Mouse (Mus musculus): ENCODE measurements around the gene Hoxb7. TPM values are rescaled to one million over a fixed set of nuclear protein-coding genes. Genes with fewer than 3 reads are reported as not detected.
A peak's percentile ranks its signal among the peaks of the same experiment; 100 is the strongest.

Gene Hoxb7
- polyA plus RNA-seq, 1 experiment from 2014 or later = not detected

DNA sequence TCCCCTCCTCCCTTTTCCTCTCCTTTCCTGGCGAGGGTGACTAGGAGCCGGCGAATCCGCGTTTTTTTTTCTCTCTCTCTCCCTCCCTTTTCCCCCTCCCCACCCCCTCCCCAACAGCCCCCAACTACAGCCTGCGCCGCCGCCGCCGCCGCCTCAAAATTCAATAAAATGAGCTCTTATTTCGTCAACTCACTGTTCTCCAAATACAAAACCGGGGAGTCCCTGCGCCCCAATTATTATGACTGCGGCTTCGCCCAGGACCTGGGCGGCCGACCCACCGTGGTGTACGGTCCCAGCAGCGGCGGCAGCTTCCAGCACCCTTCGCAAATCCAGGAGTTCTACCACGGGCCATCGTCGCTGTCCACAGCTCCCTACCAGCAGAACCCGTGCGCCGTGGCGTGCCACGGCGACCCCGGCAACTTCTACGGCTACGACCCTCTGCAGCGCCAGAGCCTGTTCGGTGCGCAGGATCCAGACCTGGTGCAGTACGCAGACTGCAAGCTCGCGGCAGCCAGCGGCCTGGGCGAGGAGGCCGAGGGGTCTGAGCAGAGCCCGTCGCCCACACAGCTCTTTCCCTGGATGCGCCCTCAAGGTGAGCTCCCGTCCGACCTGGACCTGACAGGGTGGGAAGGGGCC, 3.5 kb upstream of the Hoxb7 start:
- H3K4me1 ChIP-seq (ENCODE audit: control insufficient read depth, insufficient read depth, low read length) = peaks cover 4% of the 10 kb centered on the region; the same call in 1 of the 2 replicates
- no peaks in the 10 kb centered on the region for H3K9me3 ChIP-seq (replicated peaks; ENCODE audit: control insufficient read depth, low read length, poor library complexity, severe bottlenecking)
- no peaks in the 10 kb centered on the region for H3K36me3 ChIP-seq (ENCODE audit: control insufficient read depth, insufficient read depth, low read length)
- H3K27me3 ChIP-seq (ENCODE audit: control insufficient read depth, insufficient read depth, low read depth, low read length) = peaks cover 75% of the 10 kb centered on the region
- no peak overlapping the region for H3K27ac ChIP-seq (ENCODE audit: low read length)
- ATAC-seq = no peak
- no peak overlapping the region for H3K4me2 ChIP-seq (ENCODE audit: low read length)
- under 1% methylated on average over 49 of the region's 49 CpGs for WGBS
- no peak overlapping the region for H3K4me3 ChIP-seq (ENCODE audit: low read depth, low read length)
- no peak overlapping the region for H3K9ac ChIP-seq (ENCODE audit: low read depth, low read length)

GRCm38 (mm10) chr11:96284041-96284749, 2.2 kb upstream of the Hoxb7 start:
- peaks cover 75% of the 10 kb centered on the region for H3K27me3 ChIP-seq (ENCODE audit: control insufficient read depth, insufficient read depth, low read depth, low read length)
- peaks cover 4% of the 10 kb centered on the region; the same call in 1 of the 2 replicates for H3K4me1 ChIP-seq (ENCODE audit: control insufficient read depth, insufficient read depth, low read length)
- 0% methylated on average over 48 of the region's 49 CpGs for WGBS
- H3K9me3 ChIP-seq (replicated peaks; ENCODE audit: control insufficient read depth, low read length, poor library complexity, severe bottlenecking) = no peaks in the 10 kb centered on the region
- no peaks in the 10 kb centered on the region for H3K36me3 ChIP-seq (ENCODE audit: control insufficient read depth, insufficient read depth, low read length)
- no peak overlapping the region for H3K9ac ChIP-seq (ENCODE audit: low read depth, low read length)
- peak overlapping the region; percentile 14; the same call in 1 of the 2 replicates for H3K4me3 ChIP-seq (ENCODE audit: low read depth, low read length)
- no peak overlapping the region for H3K27ac ChIP-seq (ENCODE audit: low read length)
- ATAC-seq = no peak
- peak overlapping the region; percentile 23 for H3K4me2 ChIP-seq (ENCODE audit: low read length)

DNA sequence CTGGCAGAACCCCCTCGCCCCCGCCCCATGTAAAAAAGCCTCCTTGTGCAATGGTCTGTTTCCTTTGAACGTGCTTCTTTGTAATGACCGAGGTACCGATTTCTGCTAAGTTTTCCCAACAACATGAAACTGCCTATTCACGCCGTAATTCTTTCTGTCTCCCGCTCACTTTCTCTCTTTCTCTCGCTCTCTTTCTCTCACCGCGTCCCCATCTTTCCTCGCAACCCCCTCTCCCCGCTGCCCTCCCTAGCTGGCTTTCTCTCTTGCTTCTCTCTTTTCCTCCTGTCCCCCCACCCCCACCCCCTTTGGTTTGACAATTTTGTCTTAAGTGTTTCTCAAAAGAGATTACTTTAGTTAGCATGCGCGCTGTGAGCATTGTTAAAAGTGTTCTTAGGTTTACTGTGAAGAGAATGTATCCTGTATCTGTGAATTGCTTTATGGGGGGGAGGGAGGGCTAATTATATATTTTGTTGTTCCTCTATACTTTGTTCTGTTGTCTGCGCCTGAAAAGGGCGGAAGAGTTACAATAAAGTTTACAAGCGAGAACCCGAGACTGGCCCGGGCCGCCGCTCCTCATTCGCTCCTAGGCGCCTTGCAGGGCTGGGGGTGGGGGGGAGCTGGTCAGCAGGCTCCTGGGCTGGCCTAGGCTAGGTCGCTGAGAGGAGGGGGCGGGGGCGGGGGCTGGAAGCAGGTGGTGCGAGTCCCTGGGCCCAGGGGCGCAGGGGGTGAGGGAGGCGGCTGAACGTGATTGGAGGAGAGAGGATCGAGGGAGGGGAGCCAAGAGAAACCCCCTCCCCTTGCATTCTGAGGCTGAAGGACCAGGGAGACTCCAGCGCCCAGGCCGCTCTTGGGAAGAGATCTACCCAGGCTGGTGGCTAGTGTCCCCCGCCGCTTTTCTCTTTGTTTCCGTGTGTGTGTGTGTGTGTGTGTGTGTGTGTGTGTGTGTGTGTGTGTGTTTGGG, 1.4 kb upstream of the Hoxb7 start:
- 2% methylated on average over 34 of the region's 37 CpGs for WGBS
- ATAC-seq = no peak
- no peaks in the 10 kb centered on the region for H3K36me3 ChIP-seq (ENCODE audit: control insufficient read depth, insufficient read depth, low read length)
- H3K27me3 ChIP-seq (ENCODE audit: control insufficient read depth, insufficient read depth, low read depth, low read length) = peaks cover 72% of the 10 kb centered on the region
- peaks cover 4% of the 10 kb centered on the region; the same call in 1 of the 2 replicates for H3K4me1 ChIP-seq (ENCODE audit: control insufficient read depth, insufficient read depth, low read length)
- H3K4me3 ChIP-seq (ENCODE audit: low read depth, low read length) = no peak overlapping the region
- H3K9me3 ChIP-seq (replicated peaks; ENCODE audit: control insufficient read depth, low read length, poor library complexity, severe bottlenecking) = no peaks in the 10 kb centered on the region
- H3K9ac ChIP-seq (ENCODE audit: low read depth, low read length) = no peak overlapping the region
- no peak overlapping the region for H3K27ac ChIP-seq (ENCODE audit: low read length)
- no peak overlapping the region for H3K4me2 ChIP-seq (ENCODE audit: low read length)

GRCm38 (mm10) chr11:96286739-96287385, 439 bp downstream of the Hoxb7 start:
- H3K4me3 ChIP-seq (ENCODE audit: low read depth, low read length) = no peak overlapping the region
- H3K9ac ChIP-seq (ENCODE audit: low read depth, low read length) = no peak overlapping the region
- H3K9me3 ChIP-seq (replicated peaks; ENCODE audit: control insufficient read depth, low read length, poor library complexity, severe bottlenecking) = no peaks in the 10 kb centered on the region
- H3K27ac ChIP-seq (ENCODE audit: low read length) = no peak overlapping the region
- peaks cover 75% of the 10 kb centered on the region for H3K27me3 ChIP-seq (ENCODE audit: control insufficient read depth, insufficient read depth, low read depth, low read length)
- no peak overlapping the region for H3K4me2 ChIP-seq (ENCODE audit: low read length)
- WGBS = under 1% methylated on average over 54 of the region's 55 CpGs
- H3K36me3 ChIP-seq (ENCODE audit: control insufficient read depth, insufficient read depth, low read length) = no peaks in the 10 kb centered on the region
- no peak for ATAC-seq
- peaks cover 4% of the 10 kb centered on the region; the same call in 1 of the 2 replicates for H3K4me1 ChIP-seq (ENCODE audit: control insufficient read depth, insufficient read depth, low read length)

DNA sequence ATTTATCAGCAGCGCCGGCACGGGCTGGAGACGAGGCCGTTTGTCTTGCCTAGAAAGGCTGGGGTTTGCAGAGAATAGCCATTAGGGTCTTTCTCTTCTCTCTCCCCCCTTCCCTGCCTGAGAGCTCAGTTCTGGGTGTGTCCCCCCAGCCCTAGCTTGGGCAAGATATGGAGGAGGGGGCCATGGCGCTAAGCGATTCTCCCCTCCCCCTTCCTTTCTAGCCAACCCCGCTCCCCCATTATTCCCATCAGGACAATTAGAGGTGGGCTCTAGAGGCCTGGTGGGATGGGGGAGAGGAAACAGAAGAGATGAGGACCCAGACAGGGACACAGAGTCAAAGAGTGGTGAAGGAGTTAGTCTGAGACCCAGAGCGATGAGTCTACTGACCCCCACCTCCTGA, 988 bp downstream of the Hoxb7 start:
- H3K36me3 ChIP-seq (ENCODE audit: control insufficient read depth, insufficient read depth, low read length) = no peaks in the 10 kb centered on the region
- H3K9ac ChIP-seq (ENCODE audit: low read depth, low read length) = no peak overlapping the region
- WGBS = under 1% methylated on average over 9 of the region's 9 CpGs
- H3K4me2 ChIP-seq (ENCODE audit: low read length) = no peak overlapping the region
- ATAC-seq = no peak
- no peak overlapping the region for H3K27ac ChIP-seq (ENCODE audit: low read length)
- H3K9me3 ChIP-seq (replicated peaks; ENCODE audit: control insufficient read depth, low read length, poor library complexity, severe bottlenecking) = no peaks in the 10 kb centered on the region
- H3K27me3 ChIP-seq (ENCODE audit: control insufficient read depth, insufficient read depth, low read depth, low read length) = peaks cover 78% of the 10 kb centered on the region
- H3K4me3 ChIP-seq (ENCODE audit: low read depth, low read length) = no peak overlapping the region
- peaks cover 4% of the 10 kb centered on the region; the same call in 1 of the 2 replicates for H3K4me1 ChIP-seq (ENCODE audit: control insufficient read depth, insufficient read depth, low read length)

DNA sequence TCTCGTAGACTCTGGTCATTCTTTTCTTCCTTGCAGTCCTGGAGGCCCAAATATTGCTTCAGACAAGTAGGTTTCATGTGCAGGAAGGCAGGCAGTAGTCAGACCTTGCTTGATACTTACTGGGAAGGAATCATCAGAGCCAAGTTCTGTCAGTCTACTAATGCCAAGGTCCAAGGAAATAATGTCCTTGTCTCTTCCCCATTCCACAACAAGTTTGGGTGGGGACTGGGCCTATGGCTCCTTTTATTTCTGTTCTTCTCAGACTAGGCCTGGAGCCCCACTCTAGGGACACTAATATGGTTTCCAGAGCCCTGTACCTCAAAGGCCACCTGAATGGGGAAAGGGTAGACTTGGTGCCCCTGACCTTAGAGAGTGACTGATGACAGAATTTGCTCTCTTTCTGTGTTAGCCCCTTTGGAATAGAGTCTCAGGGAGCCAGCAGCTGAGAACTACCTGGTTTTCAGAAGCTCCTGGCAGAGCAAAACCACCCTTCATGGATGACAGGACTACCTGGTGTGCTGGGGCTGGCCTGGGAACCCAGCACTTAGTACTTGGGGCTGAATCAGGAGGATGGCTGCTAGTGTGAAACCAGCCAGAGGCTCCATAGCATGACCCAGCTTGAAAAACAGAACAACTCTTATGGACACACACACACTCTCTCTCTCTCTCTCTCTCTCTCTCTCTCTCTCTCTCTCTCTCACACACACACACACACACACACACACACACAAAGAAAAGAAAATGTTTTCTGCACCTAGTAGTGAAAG, 2.2 kb downstream of the Hoxb7 start:
- 11% methylated on average over 1 of the region's 1 CpGs for WGBS
- Histone ChIP-seq H3K9me3 (replicated peaks; ENCODE audit: control insufficient read depth, low read length, poor library complexity, severe bottlenecking) (no peaks in the 10 kb centered on the region), H3K27ac (ENCODE audit: low read length) (no peak overlapping the region), H3K9ac (ENCODE audit: low read depth, low read length) (no peak overlapping the region), H3K4me1 (ENCODE audit: control insufficient read depth, insufficient read depth, low read length) (peaks cover 4% of the 10 kb centered on the region; the same call in 1 of the 2 replicates), H3K27me3 (ENCODE audit: control insufficient read depth, insufficient read depth, low read depth, low read length) (peaks cover 80% of the 10 kb centered on the region), H3K4me2 (ENCODE audit: low read length) (no peak overlapping the region), H3K36me3 (ENCODE audit: control insufficient read depth, insufficient read depth, low read length) (no peaks in the 10 kb centered on the region), H3K4me3 (ENCODE audit: low read depth, low read length) (no peak overlapping the region)
- ATAC-seq = no peak

DNA sequence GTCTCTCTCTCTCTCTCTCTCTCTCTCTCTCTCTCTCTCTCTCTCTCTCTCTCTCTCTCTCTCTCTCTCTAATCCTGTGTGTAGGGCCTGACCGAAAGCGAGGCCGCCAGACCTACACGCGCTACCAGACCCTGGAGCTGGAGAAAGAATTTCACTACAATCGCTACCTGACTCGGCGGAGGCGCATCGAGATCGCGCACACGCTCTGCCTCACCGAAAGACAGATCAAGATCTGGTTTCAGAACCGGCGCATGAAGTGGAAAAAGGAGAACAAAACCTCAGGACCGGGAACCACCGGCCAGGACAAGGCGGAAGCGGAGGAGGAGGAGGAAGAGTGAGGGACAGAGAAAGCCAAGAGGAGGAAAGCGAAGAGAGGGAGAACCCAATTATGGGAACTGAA, 2.9 kb downstream of the Hoxb7 start:
- no peak overlapping the region for H3K27ac ChIP-seq (ENCODE audit: low read length)
- peaks cover 1% of the 10 kb centered on the region; the same call in 1 of the 2 replicates for H3K4me1 ChIP-seq (ENCODE audit: control insufficient read depth, insufficient read depth, low read length)
- peaks cover 81% of the 10 kb centered on the region for H3K27me3 ChIP-seq (ENCODE audit: control insufficient read depth, insufficient read depth, low read depth, low read length)
- H3K9me3 ChIP-seq (replicated peaks; ENCODE audit: control insufficient read depth, low read length, poor library complexity, severe bottlenecking) = no peaks in the 10 kb centered on the region
- no peak overlapping the region for H3K4me3 ChIP-seq (ENCODE audit: low read depth, low read length)
- no peak overlapping the region for H3K9ac ChIP-seq (ENCODE audit: low read depth, low read length)
- no peaks in the 10 kb centered on the region for H3K36me3 ChIP-seq (ENCODE audit: control insufficient read depth, insufficient read depth, low read length)
- no peak for ATAC-seq
- WGBS = 4% methylated on average over 21 of the region's 21 CpGs
- no peak overlapping the region for H3K4me2 ChIP-seq (ENCODE audit: low read length)

DNA sequence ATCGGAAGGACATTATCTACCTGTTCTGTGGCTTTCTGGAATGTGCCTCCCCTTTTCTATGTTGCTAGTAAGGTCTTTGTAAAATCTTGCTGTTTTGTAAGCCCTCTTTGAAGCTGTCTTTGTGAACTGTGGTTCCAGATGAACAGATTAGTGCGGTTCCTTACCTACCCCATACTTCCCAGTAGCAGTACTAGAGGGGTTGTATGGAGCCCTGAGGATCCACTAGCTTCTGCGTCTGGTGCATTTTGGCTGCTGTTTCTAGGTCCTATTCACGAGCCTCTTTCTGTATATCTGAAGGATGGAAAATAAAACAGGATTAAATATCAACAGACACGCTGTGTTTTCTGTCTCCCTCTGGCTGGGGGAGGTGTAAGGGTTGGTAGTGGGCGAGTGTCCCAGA, 3.4 kb downstream of the Hoxb7 start:
- WGBS = 8% methylated on average over 6 of the region's 6 CpGs
- Histone ChIP-seq H3K36me3 (ENCODE audit: control insufficient read depth, insufficient read depth, low read length) (no peaks in the 10 kb centered on the region), H3K4me2 (ENCODE audit: low read length) (no peak overlapping the region), H3K27me3 (ENCODE audit: control insufficient read depth, insufficient read depth, low read depth, low read length) (peaks cover 81% of the 10 kb centered on the region), H3K9me3 (replicated peaks; ENCODE audit: control insufficient read depth, low read length, poor library complexity, severe bottlenecking) (no peaks in the 10 kb centered on the region), H3K4me1 (ENCODE audit: control insufficient read depth, insufficient read depth, low read length) (no peaks in the 10 kb centered on the region), H3K9ac (ENCODE audit: low read depth, low read length) (no peak overlapping the region), H3K27ac (ENCODE audit: low read length) (no peak overlapping the region), H3K4me3 (ENCODE audit: low read depth, low read length) (no peak overlapping the region)
- ATAC-seq = no peak
